Mouse (Mus musculus) spleen, adult 2 months (tissue): ENCODE results near the gene Sytl1.

Source experiments
- CTCF ChIP-seq: fragments of 200-500 bp; IDR thresholded peaks from 2 replicates; pipeline ENCODE4 v1.5.1; 2011; ENCODE audit warnings: mild to moderate bottlenecking, inconsistent platforms; ENCODE audit not compliant: insufficient read depth, insufficient read length, insufficient replicate concordance; ENCODE audit errors: extremely low read depth
- POLR2A ChIP-seq: fragments of 200-500 bp; IDR thresholded peaks from 2 replicates; pipeline ENCODE4 v1.6.1; 2011; ENCODE audit warnings: low read depth, low read length, inconsistent platforms

- TF ChIP-seq CTCF (no peak), POLR2A (no peak)
Observed at GRCm38 (mm10) chr4:133257798-133258408, 5.0 kb downstream of the Sytl1 start.
